Mouse (Mus musculus) forebrain, embryonic 11.5 days (tissue): ENCODE measurements around the gene Nkiras2. TPM values are rescaled to one million over a fixed set of nuclear protein-coding genes. Genes with fewer than 3 reads are reported as not detected.
"Not testable (repeated sequence)": the region's sequence is repeated elsewhere in the genome, so short reads cannot be mapped to it uniquely, and the experiment has no call there.

Experiments used
- ATAC-seq: fragments of 200-750 bp; cut with Nextera tagmentation; replicated peaks from 2 replicates; pipeline ENCODE4 v1.8.0; 2017; ENCODE audit warnings: moderate TSS enrichment; ENCODE audit not compliant: low FRiP score
- DNase-seq: peaks from one replicate; pipeline ENCODE4 v3.0.0-alpha.2; 2017; ENCODE audit warnings: low spot score
- H3K27ac ChIP-seq: fragments of 300-500 bp; sonication (generic); 2 replicates; pipeline ENCODE4 v1.5.1; 2014; ENCODE audit warnings: low read depth, low read length
- H3K27me3 ChIP-seq: fragments of 300-500 bp; sonication (generic); 2 replicates; pipeline ENCODE4 v1.6.1; 2014; ENCODE audit warnings: mild to moderate bottlenecking, low read length, mixed read lengths; ENCODE audit not compliant: control insufficient read depth, insufficient read depth
- H3K36me3 ChIP-seq: fragments of 300-500 bp; sonication (generic); 2 replicates; pipeline ENCODE4 v1.6.1; 2014; ENCODE audit warnings: mild to moderate bottlenecking, low read length, moderate library complexity, mixed read lengths; ENCODE audit not compliant: control insufficient read depth, insufficient read depth
- H3K4me1 ChIP-seq: fragments of 300-500 bp; sonication (generic); replicated peaks from 2 replicates; pipeline ENCODE4 v1.6.1; 2014; ENCODE audit warnings: low read length, mixed read lengths; ENCODE audit not compliant: control insufficient read depth, insufficient read depth
- H3K4me2 ChIP-seq: fragments of 300-500 bp; sonication (generic); 2 replicates; pipeline ENCODE4 v1.6.1; 2014; ENCODE audit warnings: low read depth, mild to moderate bottlenecking, low read length, moderate library complexity, mixed read lengths; ENCODE audit not compliant: severe bottlenecking
- H3K4me3 ChIP-seq: fragments of 300-500 bp; sonication (generic); 2 replicates; pipeline ENCODE4 v1.5.1; 2014; ENCODE audit warnings: low read depth, low read length
- H3K9ac ChIP-seq: fragments of 300-500 bp; sonication (generic); 2 replicates; pipeline ENCODE4 v1.6.1; 2014; ENCODE audit warnings: low read length
- H3K9me3 ChIP-seq: fragments of 300-500 bp; sonication (generic); 2 replicates; pipeline ENCODE4 v1.6.1; 2016; ENCODE audit warnings: low read length, mixed read lengths; ENCODE audit not compliant: control insufficient read depth
- WGBS: fragments of 180-500 bp; shearing (Covaris S2); extraction: QIAGEN DNeasy Blood & Tissue Kit; methylation state at CpG from one replicate; pipeline ENCODE4 v1.1.7; 2014; 5-methylcytosine and 5-hydroxymethylcytosine counted together
- polyA plus RNA-seq: library from polyadenylated mRNA; unstranded; fragments of >200 nt; fragmentation: Nextera tagmentation; extraction: Ambion mirVana; gene quantifications from 2 replicates; pipeline ENCODE4 v1.2.1, GENCODE M21; 2014

The Nkiras2 gene
- polyA plus RNA-seq, 1 experiment from 2014 or later = 94.5 TPM

- no peak overlapping the region for H3K27ac ChIP-seq
- no peaks in the 10 kb centered on the region for H3K27me3 ChIP-seq
- H3K36me3 ChIP-seq = no peaks in the 10 kb centered on the region; the same call in 1 of the 2 replicates
- 0 out of 2 replicates have a peak, but pooled peaks cover 6% of the 10 kb centered on the region for H3K4me1 ChIP-seq
- no peak overlapping the region for H3K4me2 ChIP-seq
- H3K9ac ChIP-seq = no peak overlapping the region
- no peak overlapping the region for H3K4me3 ChIP-seq
- 87% methylated on average over 8 of the region's 8 CpGs for WGBS
- no peaks in the 10 kb centered on the region for H3K9me3 ChIP-seq
- ATAC-seq (no peak), DNase-seq (no peak)
Measured at GRCm38 (mm10) chr11:100577852-100578599, 41.0 kb upstream of the Nkiras2 start.

GRCm38 (mm10) chr11:100579116-100579799 is 39.8 kb upstream of the Nkiras2 start:
- Histone ChIP-seq H3K4me1 (0 out of 2 replicates have a peak, but pooled peaks cover 6% of the 10 kb centered on the region), H3K27ac (no peak overlapping the region), H3K4me3 (no peak overlapping the region), H3K4me2 (no peak overlapping the region), H3K9ac (no peak overlapping the region), H3K36me3 (peaks cover 8% of the 10 kb centered on the region), H3K27me3 (no peaks in the 10 kb centered on the region), H3K9me3 (no peaks in the 10 kb centered on the region)
- no peak for ATAC-seq
- 95% methylated on average over 9 of the region's 9 CpGs for WGBS
- DNase-seq = no peak

GRCm38 (mm10) chr11:100580275-100580674 is 38.8 kb upstream of the Nkiras2 start:
- H3K36me3 ChIP-seq = peaks cover 14% of the 10 kb centered on the region
- ATAC-seq (no peak), DNase-seq (no peak)
- H3K27me3 ChIP-seq = no peaks in the 10 kb centered on the region
- WGBS = 91% methylated on average over 13 of the region's 13 CpGs
- H3K4me3 ChIP-seq = no peak overlapping the region
- H3K9ac ChIP-seq = no peak overlapping the region
- 0 out of 2 replicates have a peak, but pooled peaks cover 6% of the 10 kb centered on the region for H3K4me1 ChIP-seq
- H3K27ac ChIP-seq = no peak overlapping the region
- H3K9me3 ChIP-seq = no peaks in the 10 kb centered on the region
- no peak overlapping the region for H3K4me2 ChIP-seq

GRCm38 (mm10) chr11:100581756-100582155 is 37.3 kb upstream of the Nkiras2 start:
- Histone ChIP-seq H3K36me3 (peaks cover 20% of the 10 kb centered on the region), H3K27me3 (no peaks in the 10 kb centered on the region), H3K9ac (no peak overlapping the region), H3K9me3 (no peaks in the 10 kb centered on the region), H3K4me2 (no peak overlapping the region), H3K27ac (no peak overlapping the region), H3K4me1 (0 out of 2 replicates have a peak, but pooled peaks cover 2% of the 10 kb centered on the region), H3K4me3 (no peak overlapping the region)
- DNase-seq = no peak
- 92% methylated on average over 4 of the region's 4 CpGs for WGBS
- no peak for ATAC-seq

GRCm38 (mm10) chr11:100582413-100582812 is 36.6 kb upstream of the Nkiras2 start:
- not testable (repeated sequence) for H3K4me2 ChIP-seq, H3K9ac ChIP-seq, H3K27ac ChIP-seq, H3K27me3 ChIP-seq, H3K4me3 ChIP-seq, DNase-seq, ATAC-seq, H3K9me3 ChIP-seq, H3K4me1 ChIP-seq
- 93% methylated on average over 1 of the region's 1 CpGs for WGBS
- H3K36me3 ChIP-seq = peaks cover 20% of the 10 kb centered on the region

GRCm38 (mm10) chr11:100582836-100583235 is 36.2 kb upstream of the Nkiras2 start:
- Histone ChIP-seq H3K27ac (no peak overlapping the region), H3K27me3 (no peaks in the 10 kb centered on the region), H3K9ac (no peak overlapping the region), H3K9me3 (no peaks in the 10 kb centered on the region), H3K4me1 (0 out of 2 replicates have a peak, but pooled peaks cover 2% of the 10 kb centered on the region), H3K4me3 (no peak overlapping the region), H3K4me2 (no peak overlapping the region), H3K36me3 (peaks cover 20% of the 10 kb centered on the region)
- no peak for ATAC-seq
- DNase-seq = no peak
- 91% methylated on average over 2 of the region's 2 CpGs for WGBS

GRCm38 (mm10) chr11:100584561-100584961 is 34.5 kb upstream of the Nkiras2 start:
- no peak overlapping the region for H3K4me2 ChIP-seq
- 0 out of 2 replicates have a peak, but pooled peaks cover 2% of the 10 kb centered on the region for H3K4me1 ChIP-seq
- no peaks in the 10 kb centered on the region for H3K9me3 ChIP-seq
- H3K4me3 ChIP-seq = no peak overlapping the region
- H3K36me3 ChIP-seq = peaks cover 25% of the 10 kb centered on the region
- no peak overlapping the region for H3K9ac ChIP-seq
- H3K27me3 ChIP-seq = no peaks in the 10 kb centered on the region
- H3K27ac ChIP-seq = no peak overlapping the region
- WGBS = 88% methylated on average over 7 of the region's 7 CpGs
- ATAC-seq = no peak
- no peak for DNase-seq

GRCm38 (mm10) chr11:100585148-100585547 is 33.9 kb upstream of the Nkiras2 start:
- Histone ChIP-seq H3K27me3 (no peaks in the 10 kb centered on the region), H3K9me3 (no peaks in the 10 kb centered on the region), H3K4me2 (no peak overlapping the region), H3K27ac (no peak overlapping the region), H3K9ac (no peak overlapping the region), H3K4me1 (0 out of 2 replicates have a peak, but pooled peaks cover 2% of the 10 kb centered on the region), H3K36me3 (peaks cover 25% of the 10 kb centered on the region), H3K4me3 (no peak overlapping the region)
- 96% methylated on average over 3 of the region's 3 CpGs for WGBS
- ATAC-seq = no peak
- DNase-seq = no peak
